Mouse (Mus musculus): ENCODE results near the gene Prpf40b.

DNA sequence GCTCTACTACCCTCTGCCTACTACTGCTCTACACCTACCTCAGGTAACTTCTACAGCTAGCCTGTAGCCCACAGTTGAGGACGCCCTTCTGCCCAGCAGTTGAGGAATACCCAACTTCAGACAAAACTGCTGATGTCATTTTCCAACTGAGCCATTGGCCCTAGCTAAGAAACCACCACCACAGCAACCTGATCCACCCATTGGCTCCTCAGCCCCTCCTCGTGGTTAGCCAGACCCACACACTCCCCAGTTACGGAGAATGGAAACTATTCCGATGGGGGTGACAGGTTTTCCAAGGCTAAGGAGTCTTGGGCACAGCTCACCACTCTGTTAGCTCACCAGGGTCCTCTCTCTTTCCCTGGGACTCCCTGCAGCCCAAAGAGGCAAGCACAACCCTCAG lies 50.1 kb downstream of the Prpf40b start:
- peak; percentile 63 for TF ChIP-seq POLR2AphosphoS2 (IDR thresholded peaks at IDR 0.05; ENCODE audit: insufficient read length, low read depth)
- peak in 1 of 3 experiments; percentile 76 for TF ChIP-seq MYOD1 (IDR thresholded peaks at IDR 0.05; ENCODE audit: control insufficient read depth in 1 of 3, insufficient read length in 2 of 3, low read depth in 2 of 3)
- TF ChIP-seq POLR2A (IDR thresholded peaks at IDR 0.05; ENCODE audit: insufficient read length, low read depth): peak; percentile 57
- TF ChIP-seq CEBPB (IDR thresholded peaks at IDR 0.05; ENCODE audit: insufficient read depth, poor library complexity, severe bottlenecking): no peak
- TF ChIP-seq USF1 (IDR thresholded peaks at IDR 0.05; ENCODE audit: low read depth): peak; percentile 54
